Mouse (Mus musculus): Measurements from ENCODE around the gene Abcf1.
"Not testable (repeated sequence)": the region's sequence is repeated elsewhere in the genome, so short reads cannot be mapped to it uniquely, and the experiment has no call there.

Gene Abcf1

GRCm38 (mm10) chr17:35969418-35970389, at the start of gene Abcf1:
Abcf1 (minus strand) TSS chr17:35969761.
- DNase-seq = peak; percentile 98

- no peak for DNase-seq
These were observed 49.4 kb upstream of the Abcf1 start for GRCm38 (mm10) chr17:36018979-36019378.

GRCm38 (mm10) chr17:36017046-36017445, 47.5 kb upstream of the Abcf1 start:
- DNase-seq = peak; percentile 42

GRCm38 (mm10) chr17:36014977-36015376, 45.4 kb upstream of the Abcf1 start:
- no peak for DNase-seq

- not testable (repeated sequence) for DNase-seq
These were observed 34.8 kb upstream of the Abcf1 start for GRCm38 (mm10) chr17:36004409-36004808.

GRCm38 (mm10) chr17:36003331-36003730, 33.8 kb upstream of the Abcf1 start:
- no peak for DNase-seq

- DNase-seq = no peak
These were observed 32.4 kb upstream of the Abcf1 start for GRCm38 (mm10) chr17:36001966-36002365.

GRCm38 (mm10) chr17:36001121-36001897, 31.7 kb upstream of the Abcf1 start:
- no peak for DNase-seq

GRCm38 (mm10) chr17:36000349-36000748, 30.8 kb upstream of the Abcf1 start:
- DNase-seq = no peak

GRCm38 (mm10) chr17:35999356-35999755, 29.8 kb upstream of the Abcf1 start:
- DNase-seq = no peak

- DNase-seq = no peak
These were observed 29.2 kb upstream of the Abcf1 start for GRCm38 (mm10) chr17:35998545-35999305.

- no peak for DNase-seq
These were observed 28.4 kb upstream of the Abcf1 start for GRCm38 (mm10) chr17:35997713-35998510.

GRCm38 (mm10) chr17:35996949-35997348, 27.4 kb upstream of the Abcf1 start:
- peak; percentile 94 for DNase-seq

GRCm38 (mm10) chr17:35994879-35995240, 25.3 kb upstream of the Abcf1 start:
- DNase-seq = no peak

GRCm38 (mm10) chr17:35994175-35994878, 24.8 kb upstream of the Abcf1 start:
- peak; percentile 85 for DNase-seq

- peak; percentile 79 for DNase-seq
These were observed 24.1 kb upstream of the Abcf1 start for GRCm38 (mm10) chr17:35993675-35994074.

GRCm38 (mm10) chr17:35991781-35992180, 22.2 kb upstream of the Abcf1 start:
- no peak for DNase-seq

GRCm38 (mm10) chr17:35981776-35982175, 12.2 kb upstream of the Abcf1 start:
- DNase-seq = peak; percentile 30

GRCm38 (mm10) chr17:35980363-35980754, 10.8 kb upstream of the Abcf1 start:
- peak; percentile 83 for DNase-seq

- DNase-seq = peak; percentile 95
These were observed 10.1 kb upstream of the Abcf1 start, which contains the start of the genes Gnl1 and Prr3 for GRCm38 (mm10) chr17:35979401-35980362. Gnl1 (plus strand) TSS chr17:35979851. Prr3 (minus strand) TSS chr17:35980236.
